In the genomic region with DNA sequence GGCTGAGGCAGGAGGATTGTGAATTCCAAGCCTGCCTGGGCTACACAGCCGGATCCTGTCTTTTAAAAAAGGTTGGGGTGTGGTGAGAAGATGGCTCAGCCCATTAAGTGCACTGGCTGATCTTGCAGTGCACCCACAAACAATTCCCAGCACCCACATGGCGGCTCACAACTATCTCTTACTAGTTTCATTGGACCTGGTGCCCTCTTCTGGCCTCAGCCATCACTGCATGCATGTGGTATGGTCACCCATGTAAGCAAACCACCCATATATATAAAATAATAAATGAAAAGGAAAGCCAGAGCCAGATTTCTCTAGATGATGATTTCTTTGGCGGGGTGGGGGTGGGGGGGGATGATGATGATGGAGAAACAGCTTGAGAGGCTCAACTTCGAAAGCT, we compare ENCODE assay signal across 12 mouse cellular contexts. TPM values are rescaled to one million over a fixed set of nuclear protein-coding genes. Genes with fewer than 3 reads are reported as not detected.
DNase-seq lines count a peak whose midpoint lies in the region; ATAC-seq and TF ChIP-seq lines count a peak whose summit lies in the region.
"Had no signal": no experiment of that assay in that cellular context is flagged by ENCODE, and none has a peak within 500 bp of the region (broad histone marks: within the 10 kb centered on the region; RNA-seq: fewer than 3 reads in every experiment).

No protein-coding gene starts in this region.

- TF ChIP-seq CTCF in intestine, postnatal 0 days (IDR thresholded peaks at IDR 0.05; ENCODE audit: low read depth) = peak; percentile 52
- TF ChIP-seq CTCF in cortical plate, adult 2 months (IDR thresholded peaks at IDR 0.05; ENCODE audit: extremely low read depth, insufficient read depth, low read length) = peak; percentile 25

- H3K4me3 ChIP-seq in intestine, postnatal 0 days (ENCODE audit: low read depth, low read length) = no peak overlapping the region
- no peak overlapping the region for H3K4me3 ChIP-seq in intestine, embryonic 15.5 days (replicated peaks)
- H3K4me3 ChIP-seq in cortical plate, adult 2 months (ENCODE audit: insufficient read depth, low read length) = no peak overlapping the region
- H3K4me3 ChIP-seq: hindbrain, embryonic 15.5 days; myocyte had no signal

- TF ChIP-seq POLR2A in cortical plate, adult 2 months (IDR thresholded peaks at IDR 0.05; ENCODE audit: extremely low read depth, insufficient read depth, low read length) = no peak

- H3K27me3 ChIP-seq in intestine, postnatal 0 days (replicated peaks; ENCODE audit: control insufficient read depth, insufficient read depth, low read length) = no peaks in the 10 kb centered on the region
- H3K27me3 ChIP-seq in intestine, embryonic 15.5 days (replicated peaks) = no peaks in the 10 kb centered on the region
- H3K27me3 ChIP-seq: hindbrain, embryonic 15.5 days had no signal

- no peak for ATAC-seq in intestine, postnatal 0 days
- ATAC-seq in intestine, embryonic 15.5 days = no peak

- no peaks in the 10 kb centered on the region for H3K9me3 ChIP-seq in intestine, postnatal 0 days (ENCODE audit: control insufficient read depth)
- no peaks in the 10 kb centered on the region for H3K9me3 ChIP-seq in intestine, embryonic 15.5 days
- H3K9me3 ChIP-seq: hindbrain, embryonic 15.5 days had no signal

- 93% methylated on average over 4 of the region's 4 CpGs for WGBS in intestine, postnatal 0 days
- 90% methylated on average over 4 of the region's 4 CpGs for WGBS in intestine, embryonic 15.5 days

- H3K4me1 ChIP-seq in intestine, postnatal 0 days (replicated peaks; ENCODE audit: control insufficient read depth, insufficient read depth, low read length) = peaks cover 9% of the 10 kb centered on the region; the same call in 1 of the 2 replicates
- H3K4me1 ChIP-seq in intestine, embryonic 15.5 days (replicated peaks) = peaks cover 22% of the 10 kb centered on the region
- H3K4me1 ChIP-seq in cortical plate, adult 2 months (ENCODE audit: control insufficient read depth, insufficient read depth, low read length) = peaks cover 5% of the 10 kb centered on the region

- peak; percentile 22 for DNase-seq in thymus, postnatal 25 days
- no peak for DNase-seq in thymus, postnatal 36 days
- no peak for DNase-seq in frontal cortex, postnatal 14 days (ENCODE audit: low spot score in 2 of 2)
- no peak for DNase-seq in neural tube, embryonic 10.5 days (ENCODE audit: extremely low spot score, low spot score)
- DNase-seq: heart, adult 11 months; layer of hippocampus, postnatal 36 days; right cerebral cortex, postnatal 4 days had no signal

- no peak overlapping the region for H3K9ac ChIP-seq in intestine, postnatal 0 days (ENCODE audit: low read depth, low read length)
- H3K9ac ChIP-seq in intestine, embryonic 15.5 days = no peak overlapping the region
- H3K9ac ChIP-seq: hindbrain, embryonic 15.5 days had no signal

- H3K36me3 ChIP-seq in intestine, postnatal 0 days (ENCODE audit: control insufficient read depth, insufficient read depth) = peaks cover 23% of the 10 kb centered on the region
- peaks cover 24% of the 10 kb centered on the region for H3K36me3 ChIP-seq in intestine, embryonic 15.5 days

- peak overlapping the region; percentile 28; the same call in 1 of the 2 replicates for H3K27ac ChIP-seq in intestine, postnatal 0 days (ENCODE audit: low read depth, low read length)
- no peak overlapping the region for H3K27ac ChIP-seq in intestine, embryonic 15.5 days
- H3K27ac ChIP-seq in cortical plate, adult 2 months (ENCODE audit: insufficient read depth, low read length) = no peak overlapping the region
- H3K27ac ChIP-seq: hindbrain, embryonic 15.5 days had no signal

- no peak overlapping the region for H3K4me2 ChIP-seq in intestine, postnatal 0 days (replicated peaks; ENCODE audit: low read depth)
- H3K4me2 ChIP-seq in intestine, embryonic 15.5 days (replicated peaks) = no peak overlapping the region
- H3K4me2 ChIP-seq: hindbrain, embryonic 15.5 days had no signal

RNA-seq across cellular contexts. Expression of gene Ppp1r37, which starts 1.6 kb away (rescaled TPM):
- 13.9 and 15.0 TPM in 2 replicates for polyA plus RNA-seq in intestine, postnatal 0 days (2015; fragmentation: Nextera tagmentation; extraction: Ambion mirVana)
- 18.3 and 21.8 TPM in 2 replicates for polyA plus RNA-seq in intestine, embryonic 15.5 days (2015; fragmentation: Nextera tagmentation; extraction: Ambion mirVana)
- polyA plus RNA-seq in cortical plate, adult 2 months (2012; rRNA removed) = 152 and 153 TPM in 2 replicates

RNA-seq across cellular contexts. Expression of gene Zfp296, which starts 12.6 kb away (rescaled TPM):
- 0.14 TPM in 1 of 2 replicates, not detected in the other for polyA plus RNA-seq in intestine, postnatal 0 days (2015; fragmentation: Nextera tagmentation; extraction: Ambion mirVana)
- 0.63 and 0.95 TPM in 2 replicates for polyA plus RNA-seq in intestine, embryonic 15.5 days (2015; fragmentation: Nextera tagmentation; extraction: Ambion mirVana)
- 2.9 and 3.3 TPM in 2 replicates for polyA plus RNA-seq in cortical plate, adult 2 months (2012; rRNA removed)

RNA-seq across cellular contexts. Expression of gene Gemin7, which starts 12.9 kb away (rescaled TPM):
- 99.5 and 102 TPM in 2 replicates for polyA plus RNA-seq in intestine, postnatal 0 days (2015; fragmentation: Nextera tagmentation; extraction: Ambion mirVana)
- polyA plus RNA-seq in intestine, embryonic 15.5 days (2015; fragmentation: Nextera tagmentation; extraction: Ambion mirVana) = 131 and 140 TPM in 2 replicates
- polyA plus RNA-seq in cortical plate, adult 2 months (2012; rRNA removed) = 54.2 and 57.8 TPM in 2 replicates

RNA-seq across cellular contexts. Expression of gene Clasrp, which starts 39.8 kb away (rescaled TPM):
- 14.8 and 16.9 TPM in 2 replicates for polyA plus RNA-seq in intestine, postnatal 0 days (2015; fragmentation: Nextera tagmentation; extraction: Ambion mirVana)
- 34.2 and 38.3 TPM in 2 replicates for polyA plus RNA-seq in intestine, embryonic 15.5 days (2015; fragmentation: Nextera tagmentation; extraction: Ambion mirVana)
- 140 and 162 TPM in 2 replicates for polyA plus RNA-seq in cortical plate, adult 2 months (2012; rRNA removed)

RNA-seq across cellular contexts. Expression of gene Nkpd1, which starts 46.8 kb away (rescaled TPM):
- polyA plus RNA-seq in intestine, postnatal 0 days (2015; fragmentation: Nextera tagmentation; extraction: Ambion mirVana) = not detected in 2 replicates
- polyA plus RNA-seq in intestine, embryonic 15.5 days (2015; fragmentation: Nextera tagmentation; extraction: Ambion mirVana) = 0.10 and 0.11 TPM in 2 replicates
- polyA plus RNA-seq in cortical plate, adult 2 months (2012; rRNA removed) = 0.98 and 1.1 TPM in 2 replicates
